Mouse (Mus musculus) stomach, embryonic 14.5 days (tissue): ENCODE results near the gene Pycard. TPM values are rescaled to one million over a fixed set of nuclear protein-coding genes. Genes with fewer than 3 reads are reported as not detected.
"Not testable (repeated sequence)": the region's sequence is repeated elsewhere in the genome, so short reads cannot be mapped to it uniquely, and the experiment has no call there.

Experiments
- ATAC-seq: fragments of 200-750 bp; cut with Nextera tagmentation; 2 replicates; pipeline ENCODE4 v1.8.0; 2017; ENCODE audit warnings: low read depth, moderate TSS enrichment; ENCODE audit not compliant: insufficient number of reproducible peaks, insufficient read depth, low FRiP score
- H3K27ac ChIP-seq: fragments of 300-500 bp; sonication (generic); 2 replicates; pipeline ENCODE4 v1.5.1; 2014; ENCODE audit warnings: mild to moderate bottlenecking, low read length, moderate library complexity, mixed read lengths
- H3K27me3 ChIP-seq: fragments of 300-500 bp; sonication (generic); 2 replicates; pipeline ENCODE4 v1.6.1; 2014; ENCODE audit warnings: low read length, control low read depth, mixed read lengths; ENCODE audit not compliant: control insufficient read depth, insufficient read depth
- H3K36me3 ChIP-seq: fragments of 300-500 bp; sonication (generic); 2 replicates; pipeline ENCODE4 v1.6.1; 2014; ENCODE audit warnings: mild to moderate bottlenecking, control low read depth, low read length, moderate library complexity, mixed read lengths; ENCODE audit not compliant: control insufficient read depth, insufficient read depth
- H3K4me1 ChIP-seq: fragments of 300-500 bp; sonication (generic); 2 replicates; pipeline ENCODE4 v1.6.1; 2014; ENCODE audit warnings: low read length, control low read depth, mixed read lengths; ENCODE audit not compliant: control insufficient read depth, insufficient read depth
- H3K4me2 ChIP-seq: fragments of 300-500 bp; sonication (generic); replicated peaks from 2 replicates; pipeline ENCODE4 v1.6.1; 2014; ENCODE audit warnings: low read depth, low read length, control low read depth
- H3K4me3 ChIP-seq: fragments of 300-500 bp; sonication (generic); 2 replicates; pipeline ENCODE4 v1.5.1; 2014; ENCODE audit warnings: low read depth, low read length, control low read depth
- H3K9ac ChIP-seq: fragments of 300-500 bp; sonication (generic); replicated peaks from 2 replicates; pipeline ENCODE4 v1.6.1; 2014; ENCODE audit warnings: low read depth, mild to moderate bottlenecking, control low read depth, low read length, moderate library complexity, mixed read lengths
- H3K9me3 ChIP-seq: fragments of 300-500 bp; sonication (generic); 2 replicates; pipeline ENCODE4 v1.6.1; 2016; ENCODE audit warnings: low read depth, low read length, control low read depth; ENCODE audit not compliant: control insufficient read depth
- WGBS: fragments of 180-500 bp; shearing (Covaris S2); extraction: QIAGEN DNeasy Blood & Tissue Kit; methylation state at CpG from one replicate; pipeline ENCODE4 v1.1.7; 2014; 5-methylcytosine and 5-hydroxymethylcytosine counted together
- polyA plus RNA-seq: library from polyadenylated mRNA; unstranded; fragments of >200 nt; fragmentation: Nextera tagmentation; extraction: Ambion mirVana; gene quantifications from 2 replicates; pipeline ENCODE4 v1.2.1, GENCODE M21; 2014

The Pycard gene
- polyA plus RNA-seq, 1 experiment from 2014 or later = 71.4 TPM

DNA sequence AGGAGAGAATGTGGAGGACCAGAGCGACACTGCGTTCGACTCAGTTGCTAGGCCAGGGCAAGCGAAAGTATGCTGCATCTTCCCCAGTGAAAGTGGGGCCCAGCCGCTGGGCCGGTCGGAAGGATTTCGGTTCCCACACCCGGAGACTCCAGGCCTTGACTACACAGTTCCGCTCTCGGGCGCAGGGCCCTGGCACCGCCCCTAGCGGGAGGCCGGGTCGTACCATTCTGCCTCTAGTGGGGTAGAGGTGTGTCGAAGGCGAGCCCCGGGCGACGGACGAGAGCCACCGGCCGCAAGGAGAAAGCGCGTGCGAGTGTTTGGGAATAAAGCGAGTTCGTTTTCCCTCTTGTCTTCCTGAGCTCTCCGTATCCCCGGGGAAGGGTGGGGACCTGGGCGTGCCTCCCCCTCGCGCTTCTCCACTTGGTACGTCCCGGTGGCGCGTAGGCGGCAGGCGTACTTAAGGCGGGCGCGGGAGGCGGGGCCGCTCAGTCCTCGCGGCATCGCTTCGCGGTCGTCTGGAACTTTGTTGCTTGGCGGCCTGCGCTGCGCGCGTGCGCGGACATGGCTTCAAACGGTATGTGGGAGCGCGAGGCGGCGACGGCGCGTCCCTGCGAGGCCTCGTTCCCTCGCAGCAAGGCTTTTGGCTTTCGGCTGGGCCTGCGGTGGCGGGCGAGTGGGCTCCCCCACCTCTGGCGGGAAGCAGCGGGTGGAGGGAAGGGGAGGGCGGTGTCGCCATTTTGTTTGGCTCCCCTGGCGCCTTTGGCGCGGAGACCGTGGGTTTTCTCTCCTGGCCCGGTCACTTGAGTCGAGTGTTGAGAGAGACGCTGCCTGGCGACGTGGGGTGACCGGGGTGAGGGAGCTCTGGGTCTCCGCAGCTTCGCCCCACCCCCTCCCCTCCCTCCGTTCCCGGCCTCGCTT lies 26.4 kb downstream of the Pycard start, which contains the start of gene Fus:
Gene Fus (plus strand): TSS at position 454 of the 918 bp plus-strand sequence.
- ATAC-seq = peak; percentile 94
- Histone ChIP-seq H3K9me3 (no peaks in the 10 kb centered on the region), H3K27me3 (no peaks in the 10 kb centered on the region), H3K4me1 (peaks cover 4% of the 10 kb centered on the region), H3K4me2 (peak within 1 kb of the TSS; percentile 84), H3K27ac (peak within 1 kb of the TSS; percentile 96), H3K4me3 (peak within 1 kb of the TSS; percentile 96), H3K36me3 (peaks cover 24% of the 10 kb centered on the region), H3K9ac (peak within 1 kb of the TSS; percentile 92)
- WGBS = under 1% methylated on average over 89 of the region's 92 CpGs

DNA sequence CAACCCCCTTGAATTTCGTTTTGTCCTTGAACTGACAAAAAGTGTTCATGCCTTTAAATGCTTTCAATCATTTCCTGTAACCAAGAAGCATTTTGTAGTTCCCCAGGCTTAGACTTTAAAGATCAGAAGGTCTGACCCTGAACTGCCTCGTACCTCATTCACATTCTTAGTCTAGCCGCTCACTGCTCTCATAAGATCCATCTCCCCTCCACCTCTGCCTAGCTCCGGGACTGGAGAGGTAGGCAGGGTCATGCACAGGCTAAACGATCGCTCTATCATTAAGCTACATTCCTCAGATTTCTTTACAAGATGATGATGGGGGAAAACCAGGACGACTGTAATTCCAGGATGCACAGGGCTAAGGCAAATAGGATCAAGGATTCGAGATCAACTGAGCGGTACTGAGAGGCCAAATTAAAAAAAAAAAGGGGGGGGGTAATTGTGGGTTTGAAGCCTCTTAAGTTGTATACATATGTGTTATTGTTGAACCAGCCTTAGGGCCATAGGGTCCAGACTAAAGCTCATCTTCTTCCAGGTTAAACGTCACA lies 27.2 kb downstream of the Pycard start:
- Histone ChIP-seq H3K4me2 (peak overlapping the region; percentile 49), H3K4me1 (peaks cover 4% of the 10 kb centered on the region), H3K27me3 (no peaks in the 10 kb centered on the region), H3K36me3 (peaks cover 16% of the 10 kb centered on the region), H3K27ac (peak overlapping the region; percentile 96), H3K4me3 (peak overlapping the region; percentile 96), H3K9ac (peak overlapping the region; percentile 92), H3K9me3 (no peaks in the 10 kb centered on the region)
- ATAC-seq = no peak
- WGBS = 4% methylated on average over 10 of the region's 10 CpGs

DNA sequence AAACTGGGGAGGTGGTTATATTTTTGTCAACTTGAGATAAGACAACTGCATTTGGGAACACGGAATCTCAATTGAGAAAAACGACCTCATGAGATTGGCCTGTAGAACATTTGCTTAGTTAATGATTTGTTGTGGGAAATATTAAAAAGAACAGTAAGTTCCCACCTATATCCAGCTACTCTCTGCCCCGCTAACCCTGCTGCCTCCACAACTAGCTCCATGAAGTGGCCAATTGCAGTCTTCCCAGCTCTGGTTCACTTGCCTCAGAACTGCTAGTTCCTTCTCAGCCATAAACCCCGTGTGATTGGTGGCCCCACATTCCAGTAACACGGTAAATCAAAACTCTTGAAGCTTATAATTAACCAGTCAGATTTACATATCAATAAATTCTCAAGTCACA lies 34.3 kb downstream of the Pycard start:
- no peaks in the 10 kb centered on the region for H3K4me1 ChIP-seq
- H3K9me3 ChIP-seq = no peaks in the 10 kb centered on the region
- H3K27ac ChIP-seq = no peak overlapping the region
- H3K27me3 ChIP-seq = no peaks in the 10 kb centered on the region
- no peaks in the 10 kb centered on the region for H3K36me3 ChIP-seq
- 61% methylated on average over 5 of the region's 5 CpGs for WGBS
- H3K4me3 ChIP-seq = no peak overlapping the region
- H3K9ac ChIP-seq = no peak overlapping the region
- H3K4me2 ChIP-seq = no peak overlapping the region
- ATAC-seq = no peak

GRCm38 (mm10) chr7:127952864-127953581 lies 40.6 kb downstream of the Pycard start:
- Histone ChIP-seq H3K27ac (no peak overlapping the region), H3K4me2 (no peak overlapping the region), H3K4me3 (no peak overlapping the region), H3K9me3 (no peaks in the 10 kb centered on the region), H3K36me3 (no peaks in the 10 kb centered on the region), H3K27me3 (no peaks in the 10 kb centered on the region), H3K9ac (no peak overlapping the region), H3K4me1 (no peaks in the 10 kb centered on the region)
- ATAC-seq = no peak
- 36% methylated on average over 13 of the region's 13 CpGs for WGBS

GRCm38 (mm10) chr7:127946470-127947023 lies 47.1 kb downstream of the Pycard start, which contains the start of gene Prss36:
Gene Prss36 (minus strand): TSS chr7:127946725.
- Histone ChIP-seq H3K9me3 (no peaks in the 10 kb centered on the region), H3K27me3 (no peaks in the 10 kb centered on the region), H3K4me2 (no peak within 1 kb of the TSS), H3K9ac (no peak within 1 kb of the TSS), H3K4me3 (no peak within 1 kb of the TSS), H3K4me1 (no peaks in the 10 kb centered on the region), H3K36me3 (no peaks in the 10 kb centered on the region), H3K27ac (no peak within 1 kb of the TSS)
- 67% methylated on average over 6 of the region's 6 CpGs for WGBS
- ATAC-seq = peak; percentile 75

GRCm38 (mm10) chr7:127944614-127945013 lies 49.1 kb downstream of the Pycard start:
- peak; percentile 68; the same call in 1 of the 2 replicates for ATAC-seq
- no peaks in the 10 kb centered on the region for H3K4me1 ChIP-seq
- 8% methylated on average over 23 of the region's 23 CpGs for WGBS
- H3K36me3 ChIP-seq = no peaks in the 10 kb centered on the region
- no peak overlapping the region for H3K4me2 ChIP-seq
- H3K9ac ChIP-seq = no peak overlapping the region
- H3K9me3 ChIP-seq = no peaks in the 10 kb centered on the region
- H3K27ac ChIP-seq = no peak overlapping the region
- no peak overlapping the region for H3K4me3 ChIP-seq
- no peaks in the 10 kb centered on the region for H3K27me3 ChIP-seq

DNA sequence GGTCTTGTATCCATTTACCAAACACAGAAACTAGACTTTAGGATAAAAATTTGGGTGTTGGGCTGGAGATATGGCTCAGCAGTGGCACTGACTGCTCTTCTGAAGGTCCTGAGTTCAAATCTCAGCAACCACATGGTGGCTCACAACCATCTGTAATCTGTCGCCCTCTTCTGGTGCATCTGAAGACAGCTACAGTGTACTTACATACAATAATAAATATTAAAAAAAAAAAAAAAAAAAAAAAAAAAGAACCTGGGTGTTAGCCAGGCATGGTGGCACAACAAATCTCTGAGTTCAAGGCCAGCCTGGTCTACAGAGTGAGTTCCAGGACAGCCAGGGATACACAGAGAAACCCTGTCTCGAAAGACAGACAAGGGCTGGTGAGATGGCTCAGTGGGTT lies 51.6 kb downstream of the Pycard start:
- not testable (repeated sequence) for H3K27ac ChIP-seq, H3K4me2 ChIP-seq, ATAC-seq, H3K9ac ChIP-seq, H3K27me3 ChIP-seq, H3K36me3 ChIP-seq, H3K9me3 ChIP-seq, H3K4me1 ChIP-seq, H3K4me3 ChIP-seq
- 69% methylated on average over 2 of the region's 2 CpGs for WGBS
